Comparison of ENCODE assay signal across 12 mouse cellular contexts in genomic region chr7:63509825-63510224, GRCm38 (mm10).
DNase-seq lines count a peak whose midpoint lies in the region; ATAC-seq and TF ChIP-seq lines count a peak whose summit lies in the region.
"Had no signal": no experiment of that assay in that cellular context is flagged by ENCODE, and none has a peak within 500 bp of the region (broad histone marks: within the 10 kb centered on the region; RNA-seq: fewer than 3 reads in every experiment).

No protein-coding gene starts in this region.

- no peak for TF ChIP-seq CTCF in heart, adult 2 months (IDR thresholded peaks at IDR 0.05)

- H3K4me2 ChIP-seq in forebrain, embryonic 11.5 days (ENCODE audit: low read depth, low read length, severe bottlenecking) = no peak overlapping the region
- H3K4me2 ChIP-seq in hindbrain, embryonic 11.5 days (replicated peaks; ENCODE audit: low read depth, low read length) = no peak overlapping the region
- H3K4me2 ChIP-seq: liver, embryonic 12.5 days had no signal

- TF ChIP-seq POLR2A in heart, adult 2 months (IDR thresholded peaks at IDR 0.05; ENCODE audit: insufficient read depth, low read depth, low read length) = no peak

- no peaks in the 10 kb centered on the region for H3K9me3 ChIP-seq in forebrain, embryonic 11.5 days (ENCODE audit: control insufficient read depth, low read length)
- no peaks in the 10 kb centered on the region for H3K9me3 ChIP-seq in forebrain, embryonic 10.5 days
- no peaks in the 10 kb centered on the region for H3K9me3 ChIP-seq in hindbrain, embryonic 11.5 days (ENCODE audit: control insufficient read depth, low read length)
- H3K9me3 ChIP-seq: heart, embryonic 10.5 days; liver, embryonic 12.5 days had no signal

- WGBS in forebrain, embryonic 11.5 days = 62% methylated on average over 1 of the region's 1 CpGs
- WGBS in forebrain, embryonic 10.5 days = 58% methylated on average over 1 of the region's 1 CpGs
- WGBS in hindbrain, embryonic 11.5 days = 69% methylated on average over 1 of the region's 1 CpGs
- 61% methylated on average over 1 of the region's 1 CpGs for WGBS in heart, adult 2 months

- no peaks in the 10 kb centered on the region for H3K4me1 ChIP-seq in forebrain, embryonic 11.5 days (replicated peaks; ENCODE audit: control insufficient read depth, insufficient read depth, low read length)
- H3K4me1 ChIP-seq in forebrain, embryonic 10.5 days = no peaks in the 10 kb centered on the region
- no peaks in the 10 kb centered on the region for H3K4me1 ChIP-seq in hindbrain, embryonic 11.5 days (replicated peaks; ENCODE audit: control insufficient read depth, insufficient read depth, low read length)
- no peaks in the 10 kb centered on the region for H3K4me1 ChIP-seq in heart, adult 2 months (ENCODE audit: control insufficient read depth, insufficient read depth, low read length)
- H3K4me1 ChIP-seq: heart, embryonic 10.5 days; liver, embryonic 12.5 days had no signal

- intact Hi-C loops in heart, adult 2 months (cut with DNase I) = no loop called here

- H3K27me3 ChIP-seq in forebrain, embryonic 11.5 days (ENCODE audit: control insufficient read depth, insufficient read depth, low read length) = no peaks in the 10 kb centered on the region
- no peaks in the 10 kb centered on the region for H3K27me3 ChIP-seq in forebrain, embryonic 10.5 days (ENCODE audit: poor library complexity, severe bottlenecking)
- no peaks in the 10 kb centered on the region for H3K27me3 ChIP-seq in hindbrain, embryonic 11.5 days (ENCODE audit: control insufficient read depth, insufficient read depth, low read length)
- H3K27me3 ChIP-seq in heart, adult 2 months (ENCODE audit: control insufficient read depth, insufficient read depth, low read length) = no peaks in the 10 kb centered on the region
- H3K27me3 ChIP-seq: liver, embryonic 12.5 days had no signal

- ATAC-seq in forebrain, embryonic 11.5 days (replicated peaks; ENCODE audit: low FRiP score) = no peak
- no peak for ATAC-seq in hindbrain, embryonic 11.5 days (ENCODE audit: low FRiP score)
- ATAC-seq: activated CD4-positive, CD25-positive, alpha-beta regulatory T cell, adult 4 months; inflammation-experienced regulatory T-cells, adult 6 months; liver, embryonic 12.5 days had no signal

- DNase-seq in forebrain, embryonic 11.5 days (ENCODE audit: low spot score) = peak; percentile 50
- no peak for DNase-seq in forebrain, embryonic 10.5 days (ENCODE audit: extremely low spot score, low spot score)
- peak; percentile 29 for DNase-seq in right cerebral cortex, postnatal 4 days
- no peak for DNase-seq in right cerebral cortex, adult 18-20 months
- peak; percentile 4 for DNase-seq in hindbrain, embryonic 11.5 days (ENCODE audit: low spot score)
- DNase-seq in spleen, postnatal 4 days (ENCODE audit: low spot score in 2 of 2) = no peak
- no peak for DNase-seq in layer of hippocampus, postnatal 25 days (ENCODE audit: extremely low spot score in 1 of 2, low spot score in 1 of 2)
- no peak for DNase-seq in heart, adult 2 months

- no peak for TF ChIP-seq EP300 in heart, adult 2 months (IDR thresholded peaks at IDR 0.05; ENCODE audit: insufficient read depth, low read depth, low read length)

- H3K36me3 ChIP-seq in forebrain, embryonic 11.5 days (ENCODE audit: control insufficient read depth, insufficient read depth, low read length) = no peaks in the 10 kb centered on the region
- no peaks in the 10 kb centered on the region for H3K36me3 ChIP-seq in forebrain, embryonic 10.5 days (replicated peaks)
- no peaks in the 10 kb centered on the region for H3K36me3 ChIP-seq in hindbrain, embryonic 11.5 days (ENCODE audit: control insufficient read depth, insufficient read depth, low read length)
- no peaks in the 10 kb centered on the region for H3K36me3 ChIP-seq in heart, adult 2 months (ENCODE audit: control insufficient read depth, insufficient read depth, low read length)
- H3K36me3 ChIP-seq: heart, embryonic 10.5 days; liver, embryonic 12.5 days had no signal

- H3K79me2 ChIP-seq in heart, adult 2 months (replicated peaks; ENCODE audit: control insufficient read depth, insufficient read depth, low read length) = no peaks in the 10 kb centered on the region

- H3K4me3 ChIP-seq in forebrain, embryonic 11.5 days (ENCODE audit: low read depth, low read length) = no peak overlapping the region
- H3K4me3 ChIP-seq in forebrain, embryonic 10.5 days = no peak overlapping the region
- H3K4me3 ChIP-seq in hindbrain, embryonic 11.5 days (ENCODE audit: low read depth, low read length) = no peak overlapping the region
- H3K4me3 ChIP-seq in heart, adult 2 months = no peak overlapping the region
- H3K4me3 ChIP-seq: heart, embryonic 10.5 days; liver, embryonic 12.5 days had no signal

- no peak overlapping the region for H3K9ac ChIP-seq in forebrain, embryonic 11.5 days (ENCODE audit: low read length)
- no peak overlapping the region for H3K9ac ChIP-seq in hindbrain, embryonic 11.5 days (ENCODE audit: low read depth, low read length)
- H3K9ac ChIP-seq in heart, adult 2 months (ENCODE audit: low read depth, low read length) = no peak overlapping the region
- H3K9ac ChIP-seq: liver, embryonic 12.5 days had no signal

- no peak overlapping the region for H3K27ac ChIP-seq in forebrain, embryonic 11.5 days (ENCODE audit: low read depth, low read length)
- H3K27ac ChIP-seq in forebrain, embryonic 10.5 days = no peak overlapping the region
- no peak overlapping the region for H3K27ac ChIP-seq in hindbrain, embryonic 11.5 days (ENCODE audit: low read depth, low read length)
- H3K27ac ChIP-seq in heart, adult 2 months = no peak overlapping the region
- H3K27ac ChIP-seq: heart, embryonic 10.5 days; liver, embryonic 12.5 days had no signal

Comparison
In these comparisons a context has a peak if more than half of its experiments do, and no peak if none do; other contexts are left out.
1. DNase-seq: peak in forebrain, embryonic 11.5 days (single experiment), right cerebral cortex, postnatal 4 days (single experiment) and hindbrain, embryonic 11.5 days (single experiment); none in forebrain, embryonic 10.5 days (single experiment), right cerebral cortex, adult 18-20 months (single experiment), spleen, postnatal 4 days (0 of 2), layer of hippocampus, postnatal 25 days (0 of 2) and heart, adult 2 months (0 of 2).